Mouse (Mus musculus): ENCODE data around the gene Sh2d2a. TPM values are rescaled to one million over a fixed set of nuclear protein-coding genes. Genes with fewer than 3 reads are reported as not detected.

Sh2d2a gene
- polyA plus RNA-seq (2014; fragmentation: Illumina TruSeq; extraction: RNeasy Lipid Tissue Mini Kit (QIAGEN cat#74804); ENCODE audit: low read depth, low replicate concordance) = not detected

GRCm38 (mm10) chr3:87846650-87847110 lies at the start of gene Sh2d2a:
Sh2d2a (plus strand) TSS chr3:87846755.

GRCm38 (mm10) chr3:87824206-87824605 lies 22.3 kb upstream of the Sh2d2a start, which contains the start of gene Pear1:
Pear1 (minus strand) TSS chr3:87824306.

GRCm38 (mm10) chr3:87885281-87886003 lies 38.9 kb downstream of the Sh2d2a start, which contains the start of gene Prcc:
Prcc (minus strand) TSS chr3:87885608.

Other genes starting within 250 kb of the Sh2d2a start
- 10.0 TPM for gene Arhgef11, start 229.2 kb upstream of the Sh2d2a start, polyA plus RNA-seq (2014; fragmentation: Illumina TruSeq; extraction: RNeasy Lipid Tissue Mini Kit (QIAGEN cat#74804); ENCODE audit: low read depth, low replicate concordance)
- 25.4 TPM for gene Lrrc71, start 98.1 kb upstream of the Sh2d2a start, polyA plus RNA-seq (2014; fragmentation: Illumina TruSeq; extraction: RNeasy Lipid Tissue Mini Kit (QIAGEN cat#74804); ENCODE audit: low read depth, low replicate concordance)
- not detected for gene Ntrk1, start 51.6 kb upstream of the Sh2d2a start, polyA plus RNA-seq (2014; fragmentation: Illumina TruSeq; extraction: RNeasy Lipid Tissue Mini Kit (QIAGEN cat#74804); ENCODE audit: low read depth, low replicate concordance)
- gene Insrr, start 49.8 kb upstream of the Sh2d2a start, polyA plus RNA-seq (2014; fragmentation: Illumina TruSeq; extraction: RNeasy Lipid Tissue Mini Kit (QIAGEN cat#74804); ENCODE audit: low read depth, low replicate concordance) = not detected
- gene Pear1, start 22.4 kb upstream of the Sh2d2a start, polyA plus RNA-seq (2014; fragmentation: Illumina TruSeq; extraction: RNeasy Lipid Tissue Mini Kit (QIAGEN cat#74804); ENCODE audit: low read depth, low replicate concordance) = 0.14 TPM
- 3.6 TPM for gene Prcc, start 38.9 kb downstream of the Sh2d2a start, polyA plus RNA-seq (2014; fragmentation: Illumina TruSeq; extraction: RNeasy Lipid Tissue Mini Kit (QIAGEN cat#74804); ENCODE audit: low read depth, low replicate concordance)
- gene Hdgf, start 59.6 kb downstream of the Sh2d2a start, polyA plus RNA-seq (2014; fragmentation: Illumina TruSeq; extraction: RNeasy Lipid Tissue Mini Kit (QIAGEN cat#74804); ENCODE audit: low read depth, low replicate concordance) = 195 TPM
- 95.8 TPM for gene Mrpl24, start 72.8 kb downstream of the Sh2d2a start, polyA plus RNA-seq (2014; fragmentation: Illumina TruSeq; extraction: RNeasy Lipid Tissue Mini Kit (QIAGEN cat#74804); ENCODE audit: low read depth, low replicate concordance)
- 96.7 TPM for gene Isg20l2, start 83.6 kb downstream of the Sh2d2a start, polyA plus RNA-seq (2014; fragmentation: Illumina TruSeq; extraction: RNeasy Lipid Tissue Mini Kit (QIAGEN cat#74804); ENCODE audit: low read depth, low replicate concordance)
- 5.3 TPM for gene Rrnad1, start 84.0 kb downstream of the Sh2d2a start, polyA plus RNA-seq (2014; fragmentation: Illumina TruSeq; extraction: RNeasy Lipid Tissue Mini Kit (QIAGEN cat#74804); ENCODE audit: low read depth, low replicate concordance)
- gene Crabp2, start 101.9 kb downstream of the Sh2d2a start, polyA plus RNA-seq (2014; fragmentation: Illumina TruSeq; extraction: RNeasy Lipid Tissue Mini Kit (QIAGEN cat#74804); ENCODE audit: low read depth, low replicate concordance) = not detected
- gene Nes, start 124.3 kb downstream of the Sh2d2a start, polyA plus RNA-seq (2014; fragmentation: Illumina TruSeq; extraction: RNeasy Lipid Tissue Mini Kit (QIAGEN cat#74804); ENCODE audit: low read depth, low replicate concordance) = 0.73 TPM
- not detected for gene Bcan, start 153.5 kb downstream of the Sh2d2a start, polyA plus RNA-seq (2014; fragmentation: Illumina TruSeq; extraction: RNeasy Lipid Tissue Mini Kit (QIAGEN cat#74804); ENCODE audit: low read depth, low replicate concordance)
- 1.8 TPM for gene Hapln2, start 180.8 kb downstream of the Sh2d2a start, polyA plus RNA-seq (2014; fragmentation: Illumina TruSeq; extraction: RNeasy Lipid Tissue Mini Kit (QIAGEN cat#74804); ENCODE audit: low read depth, low replicate concordance)
- 5.1 TPM for gene Gpatch4, start 196.4 kb downstream of the Sh2d2a start, polyA plus RNA-seq (2014; fragmentation: Illumina TruSeq; extraction: RNeasy Lipid Tissue Mini Kit (QIAGEN cat#74804); ENCODE audit: low read depth, low replicate concordance)
- gene Naxe, start 211.7 kb downstream of the Sh2d2a start, polyA plus RNA-seq (2014; fragmentation: Illumina TruSeq; extraction: RNeasy Lipid Tissue Mini Kit (QIAGEN cat#74804); ENCODE audit: low read depth, low replicate concordance) = 17.5 TPM
- gene Ttc24, start 231.5 kb downstream of the Sh2d2a start, polyA plus RNA-seq (2014; fragmentation: Illumina TruSeq; extraction: RNeasy Lipid Tissue Mini Kit (QIAGEN cat#74804); ENCODE audit: low read depth, low replicate concordance) = 9.3 TPM
- 0.36 TPM for gene Iqgap3, start 235.2 kb downstream of the Sh2d2a start, polyA plus RNA-seq (2014; fragmentation: Illumina TruSeq; extraction: RNeasy Lipid Tissue Mini Kit (QIAGEN cat#74804); ENCODE audit: low read depth, low replicate concordance)

All from testis, adult 10 weeks (tissue).